Mouse (Mus musculus) embryonic facial prominence, embryonic 10.5 days (tissue): ENCODE results near the gene Dusp28. TPM values are rescaled to one million over a fixed set of nuclear protein-coding genes. Genes with fewer than 3 reads are reported as not detected.

ENCODE experiments used
- DNase-seq: peaks from one replicate; pipeline ENCODE4 v3.0.0-alpha.2; 2017; ENCODE audit warnings: low spot score
- H3K27ac ChIP-seq: fragments of 300-500 bp; sonication (generic); replicated peaks from 2 replicates; pipeline ENCODE4 v1.5.1; 2016; ENCODE audit warnings: mild to moderate bottlenecking
- H3K27me3 ChIP-seq: fragments of 300-500 bp; sonication (generic); replicated peaks from 2 replicates; pipeline ENCODE4 v1.6.1; 2016; ENCODE audit warnings: low read depth, mild to moderate bottlenecking; ENCODE audit not compliant: poor library complexity, severe bottlenecking
- H3K36me3 ChIP-seq: fragments of 300-500 bp; sonication (generic); replicated peaks from 2 replicates; pipeline ENCODE4 v1.6.1; 2016; ENCODE audit warnings: mild to moderate bottlenecking, moderate library complexity
- H3K4me1 ChIP-seq: fragments of 300-500 bp; sonication (generic); 2 replicates; pipeline ENCODE4 v1.6.1; 2016
- H3K4me3 ChIP-seq: fragments of 300-500 bp; sonication (generic); 2 replicates; pipeline ENCODE4 v1.5.1; 2016; ENCODE audit warnings: mild to moderate bottlenecking, moderate library complexity
- H3K9me3 ChIP-seq: fragments of 300-500 bp; sonication (generic); 2 replicates; pipeline ENCODE4 v1.6.1; 2016; ENCODE audit warnings: mild to moderate bottlenecking
- WGBS: fragments of 180-500 bp; shearing (Covaris S2); methylation state at CpG from one replicate; pipeline ENCODE4 v1.1.7; 2016; 5-methylcytosine and 5-hydroxymethylcytosine counted together
- polyA plus RNA-seq: library from polyadenylated mRNA; unstranded; fragments of >200 nt; fragmentation: Nextera tagmentation; extraction: Ambion mirVana; gene quantifications from 2 replicates; pipeline ENCODE4 v1.2.1, GENCODE M21; 2016

Gene Dusp28
- polyA plus RNA-seq, 1 experiment from 2014 or later, result 11.9 TPM

- Histone ChIP-seq H3K4me1 (peaks cover 24% of the 10 kb centered on the region), H3K9me3 (peaks cover 5% of the 10 kb centered on the region; the same call in 1 of the 2 replicates), H3K27me3 (no peaks in the 10 kb centered on the region), H3K4me3 (peak within 1 kb of the TSS; percentile 86), H3K27ac (peak within 1 kb of the TSS; percentile 94), H3K36me3 (peaks cover 17% of the 10 kb centered on the region)
- WGBS, result under 1% methylated on average over 45 of the region's 45 CpGs
- DNase-seq, result peak; percentile 96
These were observed 27.5 kb downstream of the Dusp28 start, which contains the start of gene Capn10 for GRCm38 (mm10) chr1:92934182-92934827. Gene Capn10, plus strand, starts transcription at chr1:92934376.

- peak overlapping the region; percentile 86 for H3K4me3 ChIP-seq
- H3K4me1 ChIP-seq, result peaks cover 24% of the 10 kb centered on the region
- peak overlapping the region; percentile 94 for H3K27ac ChIP-seq
- peaks cover 27% of the 10 kb centered on the region for H3K36me3 ChIP-seq
- 23% methylated on average over 10 of the region's 10 CpGs for WGBS
- H3K27me3 ChIP-seq, result no peaks in the 10 kb centered on the region
- DNase-seq, result no peak
- peaks cover 5% of the 10 kb centered on the region; the same call in 1 of the 2 replicates for H3K9me3 ChIP-seq
These were observed 28.5 kb downstream of the Dusp28 start for GRCm38 (mm10) chr1:92935054-92935962.

GRCm38 (mm10) chr1:92935977-92936376 lies 29.2 kb downstream of the Dusp28 start:
- Histone ChIP-seq H3K27ac (no peak overlapping the region), H3K9me3 (peaks cover 5% of the 10 kb centered on the region; the same call in 1 of the 2 replicates)

DNA sequence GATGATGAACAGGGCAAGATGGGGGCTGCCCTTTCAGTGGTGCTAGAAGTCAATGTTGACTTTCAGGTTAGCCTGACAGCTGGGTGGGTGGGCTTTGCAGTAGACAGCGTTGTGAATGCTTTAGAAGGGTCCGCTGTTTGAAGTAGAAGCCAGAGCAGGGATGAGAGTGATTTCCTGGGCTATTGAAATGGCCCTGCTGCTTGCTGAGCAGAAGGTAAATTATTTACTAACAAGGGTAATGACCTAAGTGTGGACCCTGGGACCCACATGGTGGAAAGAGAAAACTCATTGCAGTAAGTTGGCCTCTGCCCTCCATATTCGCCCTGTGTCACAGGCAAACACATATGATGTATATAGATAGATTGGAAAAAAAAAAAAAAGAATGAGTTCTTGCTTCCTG lies 29.7 kb downstream of the Dusp28 start:
- no peak overlapping the region for H3K27ac ChIP-seq
- whole genome bisulfite sequencing, result 81% methylated on average over 3 of the region's 3 CpGs
- peaks cover 37% of the 10 kb centered on the region for H3K36me3 ChIP-seq

More at GRCm38 (mm10) chr1:92935977-92936376, 29.2 kb downstream of the Dusp28 start:
- H3K4me3 ChIP-seq, result peak overlapping the region; percentile 86
- DNase-seq, result no peak
- 70% methylated on average over 2 of the region's 2 CpGs for WGBS
- no peaks in the 10 kb centered on the region for H3K27me3 ChIP-seq
- H3K36me3 ChIP-seq, result peaks cover 33% of the 10 kb centered on the region
- peaks cover 24% of the 10 kb centered on the region for H3K4me1 ChIP-seq

GRCm38 (mm10) chr1:92937797-92938196 lies 31.0 kb downstream of the Dusp28 start:
- H3K36me3 ChIP-seq, result peaks cover 50% of the 10 kb centered on the region
- peaks cover 24% of the 10 kb centered on the region for H3K4me1 ChIP-seq
- 88% methylated on average over 3 of the region's 3 CpGs for WGBS
- H3K9me3 ChIP-seq, result peaks cover 3% of the 10 kb centered on the region; the same call in 1 of the 2 replicates
- H3K27me3 ChIP-seq, result no peaks in the 10 kb centered on the region
- no peak for DNase-seq
- H3K27ac ChIP-seq, result no peak overlapping the region
- no peak overlapping the region for H3K4me3 ChIP-seq

More for the DNA sequence above, 29.7 kb downstream of the Dusp28 start:
- H3K4me3 ChIP-seq, result peak overlapping the region; percentile 86; the same call in 1 of the 2 replicates
- DNase-seq, result no peak
- peaks cover 24% of the 10 kb centered on the region for H3K4me1 ChIP-seq
- peaks cover 5% of the 10 kb centered on the region; the same call in 1 of the 2 replicates for H3K9me3 ChIP-seq
- H3K27me3 ChIP-seq, result no peaks in the 10 kb centered on the region

DNA sequence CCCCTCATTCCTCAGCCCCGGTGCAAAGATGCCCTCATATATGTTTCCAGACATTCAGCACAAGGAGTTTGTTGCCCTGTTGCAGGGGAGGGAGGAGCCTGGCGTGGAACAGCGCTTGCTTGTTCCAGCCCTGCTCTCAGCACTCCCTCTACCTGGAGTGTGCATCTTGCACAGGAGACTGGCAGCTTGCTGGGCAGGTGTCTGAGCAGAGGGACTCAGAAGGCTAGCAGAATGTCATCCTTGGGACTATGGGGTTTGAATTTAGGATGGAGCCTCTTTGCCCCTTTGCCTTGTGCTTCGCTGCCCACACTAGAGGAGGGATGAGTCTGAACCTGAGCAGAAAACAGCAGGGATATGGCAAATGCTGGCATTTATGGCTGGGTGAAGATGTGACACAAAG lies 33.0 kb downstream of the Dusp28 start:
- Histone ChIP-seq H3K27me3 (no peaks in the 10 kb centered on the region), H3K9me3 (no peaks in the 10 kb centered on the region), H3K36me3 (peaks cover 70% of the 10 kb centered on the region), H3K4me1 (peaks cover 17% of the 10 kb centered on the region), H3K4me3 (no peak overlapping the region), H3K27ac (no peak overlapping the region)
- 92% methylated on average over 4 of the region's 4 CpGs for WGBS
- no peak for DNase-seq

DNA sequence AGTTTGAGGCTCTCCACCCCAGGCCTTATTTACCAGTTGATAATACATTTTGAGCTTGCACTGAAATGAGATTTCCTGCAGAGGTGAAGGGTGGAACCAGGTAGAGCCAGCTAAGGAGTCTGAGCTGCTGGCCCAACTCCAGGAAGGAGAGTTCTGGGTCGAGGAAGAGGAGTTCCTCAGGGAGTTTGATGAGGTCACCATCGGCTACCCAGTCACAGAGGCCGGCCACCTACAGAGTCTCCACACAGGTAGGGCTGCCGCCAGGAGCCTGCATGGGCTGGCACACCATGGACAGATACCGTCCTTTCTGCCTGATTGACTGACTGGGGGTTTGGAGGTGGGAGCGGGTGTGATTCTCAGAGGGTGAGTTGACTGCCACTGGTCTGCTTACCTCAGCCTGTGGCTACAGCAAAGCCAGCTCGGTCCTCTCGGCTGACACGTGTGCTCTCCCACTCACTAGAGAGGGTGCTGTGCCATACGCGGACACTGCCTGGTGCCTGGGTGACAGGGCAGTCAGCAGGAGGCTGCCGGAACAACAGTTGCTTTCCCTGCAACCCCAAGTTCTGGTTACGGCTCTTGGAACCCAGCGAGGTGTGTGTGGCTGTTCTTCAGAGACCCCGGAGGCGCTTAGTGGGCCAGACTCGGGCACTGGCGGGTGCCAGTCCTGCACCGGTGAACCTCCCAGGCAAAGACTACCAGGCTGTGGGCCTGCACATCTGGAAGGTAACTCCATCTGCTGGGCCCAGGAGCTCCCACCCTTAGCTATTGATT lies 36.6 kb downstream of the Dusp28 start:
- no peaks in the 10 kb centered on the region for H3K4me1 ChIP-seq
- no peaks in the 10 kb centered on the region for H3K9me3 ChIP-seq
- peaks cover 99% of the 10 kb centered on the region for H3K36me3 ChIP-seq
- H3K27me3 ChIP-seq, result no peaks in the 10 kb centered on the region
- WGBS, result 90% methylated on average over 19 of the region's 19 CpGs
- no peak for DNase-seq
- H3K4me3 ChIP-seq, result no peak overlapping the region
- H3K27ac ChIP-seq, result no peak overlapping the region

DNA sequence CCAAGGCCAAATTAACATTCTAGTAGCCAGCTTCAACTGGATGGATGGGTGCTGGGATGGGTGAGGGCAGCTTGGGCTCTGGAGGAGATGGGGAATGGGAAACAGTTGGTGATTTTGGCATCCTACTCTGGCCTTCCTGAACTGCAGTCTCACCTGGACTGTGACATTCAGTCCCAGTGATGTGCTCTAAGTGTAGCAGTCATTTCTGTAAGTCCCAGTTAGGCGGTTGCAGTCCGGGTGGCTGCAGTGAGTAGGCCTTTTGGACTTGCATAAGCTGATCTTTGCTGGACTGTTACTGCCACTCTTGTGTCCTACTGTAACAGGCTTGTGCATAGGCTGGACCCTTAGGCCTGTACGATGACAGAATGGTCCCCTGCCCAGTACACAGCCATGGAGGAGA lies 41.2 kb downstream of the Dusp28 start:
- no peaks in the 10 kb centered on the region for H3K9me3 ChIP-seq
- DNase-seq, result no peak
- H3K4me1 ChIP-seq, result no peaks in the 10 kb centered on the region
- no peak overlapping the region for H3K4me3 ChIP-seq
- no peak overlapping the region for H3K27ac ChIP-seq
- H3K36me3 ChIP-seq, result peaks cover 71% of the 10 kb centered on the region
- no peaks in the 10 kb centered on the region for H3K27me3 ChIP-seq
- 97% methylated on average over 3 of the region's 3 CpGs for WGBS

DNA sequence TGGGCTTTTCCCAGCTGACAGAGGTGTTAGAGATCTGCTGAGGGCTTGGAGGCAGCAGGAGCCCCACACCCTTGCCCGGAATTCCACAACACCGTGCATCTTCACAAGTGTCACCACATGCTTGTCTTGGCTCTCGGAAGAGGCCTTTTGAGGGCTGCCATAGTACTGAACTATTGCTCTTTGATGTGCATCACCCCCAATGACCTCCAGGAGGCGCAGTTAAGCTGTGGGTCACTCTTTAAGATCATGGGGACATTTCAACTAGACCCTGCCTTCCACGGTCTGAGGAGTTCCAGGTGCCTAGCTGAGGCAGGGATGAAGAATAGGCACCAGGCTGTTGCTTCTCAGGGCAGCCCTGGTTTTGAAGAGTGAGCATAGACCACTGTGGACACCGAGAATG lies 42.6 kb downstream of the Dusp28 start:
- WGBS, result 66% methylated on average over 6 of the region's 6 CpGs
- Histone ChIP-seq H3K4me1 (no peaks in the 10 kb centered on the region), H3K27me3 (no peaks in the 10 kb centered on the region), H3K27ac (no peak overlapping the region), H3K9me3 (no peaks in the 10 kb centered on the region), H3K4me3 (no peak overlapping the region), H3K36me3 (peaks cover 56% of the 10 kb centered on the region)
- DNase-seq, result peak; percentile 29

GRCm38 (mm10) chr1:92950607-92951006 lies 43.8 kb downstream of the Dusp28 start, which contains the start of gene Gpr35:
Gene Gpr35, plus strand, starts transcription at chr1:92950865.
- no peak within 1 kb of the TSS for H3K4me3 ChIP-seq
- H3K36me3 ChIP-seq, result peaks cover 44% of the 10 kb centered on the region
- H3K9me3 ChIP-seq, result no peaks in the 10 kb centered on the region
- H3K4me1 ChIP-seq, result no peaks in the 10 kb centered on the region
- H3K27me3 ChIP-seq, result no peaks in the 10 kb centered on the region
- no peak within 1 kb of the TSS; the same call in 1 of the 2 replicates for H3K27ac ChIP-seq
- 75% methylated on average over 5 of the region's 5 CpGs for WGBS
- DNase-seq, result no peak

DNA sequence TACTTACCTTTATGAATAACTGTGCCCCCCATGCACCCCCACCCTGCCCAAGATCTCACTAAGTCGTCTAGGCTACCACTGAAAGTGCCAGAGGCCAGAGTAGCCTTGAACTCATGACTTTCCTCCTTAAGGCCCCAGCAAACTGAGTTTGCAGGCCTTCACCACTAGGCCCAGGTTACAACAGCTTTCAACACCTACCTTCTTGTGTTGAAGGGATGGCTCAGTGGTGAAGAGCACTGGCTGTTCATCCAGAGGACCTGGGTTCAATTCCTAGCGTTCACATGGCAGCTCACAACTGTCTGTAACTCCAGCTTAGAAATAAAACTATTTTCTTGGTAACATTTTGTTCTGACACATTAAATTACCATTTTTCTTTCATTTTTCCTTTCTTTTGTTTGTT lies 46.9 kb downstream of the Dusp28 start:
- H3K9me3 ChIP-seq, result no peaks in the 10 kb centered on the region
- no peak overlapping the region for H3K4me3 ChIP-seq
- WGBS, result 77% methylated on average over 2 of the region's 2 CpGs
- H3K36me3 ChIP-seq, result peaks cover 14% of the 10 kb centered on the region
- 0 out of 2 replicates have a peak, but pooled peaks cover 3% of the 10 kb centered on the region for H3K4me1 ChIP-seq
- no peak overlapping the region for H3K27ac ChIP-seq
- no peak for DNase-seq
- H3K27me3 ChIP-seq, result no peaks in the 10 kb centered on the region
